Mouse (Mus musculus): ENCODE results near the gene Btbd35f25.
"Not testable (repeated sequence)": the region's sequence is repeated elsewhere in the genome, so short reads cannot be mapped to it uniquely, and the experiment has no call there.

Btbd35f25 gene

DNA sequence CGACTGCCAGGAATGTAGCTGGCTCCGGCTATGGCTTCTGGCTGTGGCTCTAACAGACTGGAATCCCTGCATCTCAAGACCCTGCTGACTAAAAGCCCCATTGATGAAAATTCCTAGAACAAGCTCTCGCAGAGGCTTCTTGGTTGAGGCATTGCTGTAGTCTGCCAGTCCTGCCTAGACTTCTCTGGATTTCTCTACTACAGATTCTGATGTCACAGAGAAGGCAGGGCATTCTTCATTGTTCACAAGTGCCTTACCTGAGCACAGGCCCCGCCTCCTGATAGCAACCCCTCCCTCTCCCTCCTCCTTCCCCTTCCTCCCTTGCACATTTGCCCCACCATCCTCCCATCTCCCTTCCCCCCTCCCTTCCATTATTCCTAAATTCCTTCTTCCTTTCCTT, at the start of gene Btbd35f25:
Gene Btbd35f25 (minus strand): TSS at position 101 of the 400 bp plus-strand sequence.
- not testable (repeated sequence) for DNase-seq

GRCm38 (mm10) chrX:31766255-31766654, 49.3 kb upstream of the Btbd35f25 start:
- no peak for DNase-seq

- DNase-seq, result no peak
These were observed 47.0 kb upstream of the Btbd35f25 start for GRCm38 (mm10) chrX:31764001-31764400.

- no peak for DNase-seq
These were observed 28.1 kb upstream of the Btbd35f25 start for GRCm38 (mm10) chrX:31745079-31745478.

GRCm38 (mm10) chrX:31736958-31737357, 20.0 kb upstream of the Btbd35f25 start:
- no peak for DNase-seq
